Mouse (Mus musculus) left cerebral cortex, adult 8-10 months (tissue): ENCODE measurements around the gene Rps25. TPM values are rescaled to one million over a fixed set of nuclear protein-coding genes. Genes with fewer than 3 reads are reported as not detected.

Experiments
- DNase-seq, 2 experiments: peaks; one replicate each; pipeline ENCODE4 v3.0.0; 2022; ENCODE audit warnings: low spot score in 2 of 2
- microRNA-seq, 2 experiments: library from miRNA; unstranded; fragments of <30 nt; microRNA quantifications; one replicate each; pipeline ENCODE4 v1.2.0; 2022
- total RNA-seq, 4 experiments: library from RNA; stranded (reverse); gene quantifications; 2 replicates each; pipeline ENCODE4 v1.2.4; 2022

Gene Rps25
- total RNA-seq, 4 experiments from 2014 or later = 768 to 851 (median 802) TPM

DNA sequence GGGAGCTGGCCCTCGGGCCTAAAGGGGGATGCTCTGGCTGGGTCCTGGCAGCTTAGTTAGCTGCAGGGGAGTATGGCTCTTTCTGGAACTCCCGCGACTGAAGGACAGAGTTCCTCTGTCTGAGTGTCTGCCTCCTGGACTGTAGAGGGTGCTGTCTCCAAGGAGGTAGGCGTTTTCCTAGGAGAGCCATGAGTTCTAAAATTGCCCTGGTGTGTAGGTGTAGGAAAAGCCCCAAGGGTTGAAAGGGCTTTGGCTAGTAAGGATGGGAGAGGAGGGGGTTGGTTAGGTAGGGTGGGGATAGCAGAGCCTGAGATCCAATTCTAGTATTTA, 47.9 kb downstream of the Rps25 start, which contains the start of gene Upk2:
Gene Upk2, minus strand, starts transcription at position 86 of the 330 bp plus-strand sequence.
- no peak for DNase-seq

DNA sequence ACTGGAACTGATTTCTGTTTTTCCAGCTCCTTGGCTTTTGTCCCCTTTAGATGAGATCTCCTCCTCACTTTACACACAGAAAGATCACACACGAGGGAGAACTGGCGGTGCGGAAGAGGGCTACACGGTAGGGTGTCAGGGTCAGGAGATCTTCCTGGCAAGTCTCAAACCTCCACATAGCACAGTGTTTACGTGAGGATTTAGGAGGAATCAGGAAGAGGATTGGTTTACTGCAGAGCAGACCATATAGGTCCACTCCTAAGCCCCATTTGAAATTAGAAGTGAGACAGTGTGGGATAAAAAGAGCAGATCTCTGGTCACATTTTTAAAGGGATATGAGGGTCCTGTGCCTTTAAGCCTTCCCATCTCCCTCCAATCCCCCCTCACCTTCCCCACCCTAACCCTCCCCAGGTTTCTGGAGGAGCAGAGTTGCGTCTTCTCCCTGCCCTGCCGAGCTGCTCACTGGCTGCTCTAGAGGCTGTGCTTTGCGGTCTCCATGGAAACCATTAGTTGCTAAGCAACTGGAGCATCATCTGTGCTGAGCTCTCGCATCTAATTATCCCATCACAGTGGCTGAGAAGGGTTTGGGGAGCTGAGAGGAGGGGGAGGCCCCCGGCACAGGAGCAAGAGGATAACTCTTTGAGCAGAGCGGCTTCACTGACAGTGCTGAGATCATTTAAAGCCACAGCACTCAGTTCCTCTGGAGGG, 50.2 kb downstream of the Rps25 start:
- DNase-seq = peak; percentile 63 to 95

Small RNA genes within 50 kb of the gene (microRNA-seq; reads per million reads assigned to microRNA genes)
- gene Mir7085 = 0.21 to 0.66 reads per million in 2 experiments

Other genes starting within 250 kb of the Rps25 start
- 10 to 100 TPM; 48.8 to 55.0 (median 52.5) TPM for gene Cbl, start 173.1 kb upstream of the Rps25 start, total RNA-seq
- gene Ccdc153, start 166.5 kb upstream of the Rps25 start, total RNA-seq = 1 to 10 TPM; 1.6 to 3.9 (median 3.4) TPM
- gene Pdzd3, start 155.7 kb upstream of the Rps25 start, total RNA-seq = under 1 TPM; 0.38 to 0.76 (median 0.67) TPM
- 10 to 100 TPM; 10.6 to 13.8 (median 11.8) TPM for gene Nlrx1, start 138.5 kb upstream of the Rps25 start, total RNA-seq
- 10 to 100 TPM; 57.0 to 65.5 (median 58.8) TPM for gene Abcg4, start 118.5 kb upstream of the Rps25 start, total RNA-seq
- gene Hinfp, start 101.5 kb upstream of the Rps25 start, total RNA-seq = 10 to 100 TPM; 30.2 to 34.9 (median 33.3) TPM
- 100 to 1,000 TPM; 201 to 282 (median 245) TPM for gene C2cd2l, start 86.9 kb upstream of the Rps25 start, total RNA-seq
- gene Dpagt1, start 81.1 kb upstream of the Rps25 start, total RNA-seq = 10 to 100 TPM; 15.2 to 16.9 (median 16.5) TPM
- gene H2afx, start 72.4 kb upstream of the Rps25 start, total RNA-seq = 10 to 100 TPM; 45.6 to 48.7 (median 47.8) TPM
- gene Hmbs, start 62.9 kb upstream of the Rps25 start, total RNA-seq = 10 to 100 TPM; 19.4 to 21.5 (median 20.4) TPM
- gene Vps11, start 45.5 kb upstream of the Rps25 start, total RNA-seq = 10 to 100 TPM; 61.9 to 66.7 (median 63.5) TPM
- gene Hyou1, start 27.6 kb upstream of the Rps25 start, total RNA-seq = 100 to 1,000 TPM; 106 to 115 (median 112) TPM
- 10 to 100 TPM; 30.5 to 34.1 (median 31.8) TPM for gene Slc37a4, start 10.3 kb upstream of the Rps25 start, total RNA-seq
- 10 to 100 TPM; 67.4 to 74.5 (median 72.5) TPM for gene Trappc4, start 461 bp downstream of the Rps25 start, total RNA-seq
- 10 to 100 TPM; 17.6 to 25.7 (median 18.8) TPM for gene Ccdc84, start 11.4 kb downstream of the Rps25 start, total RNA-seq
- not detected for gene Foxr1, start 34.0 kb downstream of the Rps25 start, total RNA-seq
- not detected for gene Upk2, start 47.8 kb downstream of the Rps25 start, total RNA-seq
- gene Bcl9l, start 75.7 kb downstream of the Rps25 start, total RNA-seq = 10 to 100 TPM; 60.4 to 67.8 (median 61.9) TPM
- gene Cxcr5, start 154.7 kb downstream of the Rps25 start, total RNA-seq = not detected
- 100 to 1,000 TPM; 137 to 157 (median 145) TPM for gene Ddx6, start 197.8 kb downstream of the Rps25 start, total RNA-seq